9 mouse cellular contexts compared by ENCODE assay signal in genomic region chr10:43706001-43706988, GRCm38 (mm10).
A peak's percentile ranks its signal among the peaks of the same experiment; 100 is the strongest.
DNase-seq lines count a peak whose midpoint lies in the region; ATAC-seq and TF ChIP-seq lines count a peak whose summit lies in the region.
"Had no signal": no experiment of that assay in that cellular context is flagged by ENCODE, and none has a peak within 500 bp of the region (broad histone marks: within the 10 kb centered on the region; RNA-seq: fewer than 3 reads in every experiment).

No protein-coding gene starts in this region.

- H3K36me3 ChIP-seq in heart, embryonic 15.5 days, result no peaks in the 10 kb centered on the region
- H3K36me3 ChIP-seq in CH12.LX (replicated peaks in 1 of 2; ENCODE audit: control insufficient read depth in 1 of 2, insufficient read depth in 1 of 2, low read length in 1 of 2), result peaks cover 0 to 8% of the 10 kb centered on the region in 2 experiments
- H3K36me3 ChIP-seq in kidney, adult 2 months (ENCODE audit: control insufficient read depth, insufficient read depth, low read length), result no peaks in the 10 kb centered on the region

- dilution Hi-C loops in CH12.LX (cut with MboI; ENCODE audit: extremely low pct_ligation_motif_present, extremely low pct_unique_long_range_greater_than_20kb, low sequenced_read_pairs), result no loop called here

- H3K9me3 ChIP-seq in heart, embryonic 15.5 days (replicated peaks), result no peaks in the 10 kb centered on the region
- no peaks in the 10 kb centered on the region for H3K9me3 ChIP-seq in CH12.LX (replicated peaks; ENCODE audit: low read length)

- H3K27me3 ChIP-seq in heart, embryonic 15.5 days, result no peaks in the 10 kb centered on the region
- no peaks in the 10 kb centered on the region for H3K27me3 ChIP-seq in CH12.LX (replicated peaks)
- no peaks in the 10 kb centered on the region for H3K27me3 ChIP-seq in kidney, adult 2 months (replicated peaks; ENCODE audit: control insufficient read depth, insufficient read depth, low read length)

- no peaks in the 10 kb centered on the region for H3K4me1 ChIP-seq in heart, embryonic 15.5 days (replicated peaks)
- peaks cover 25 to 72% of the 10 kb centered on the region in 2 experiments for H3K4me1 ChIP-seq in CH12.LX (ENCODE audit: control insufficient read depth in 1 of 2, insufficient read depth in 2 of 2)
- H3K4me1 ChIP-seq in kidney, adult 2 months (ENCODE audit: control insufficient read depth, insufficient read depth, low read length), result peaks cover 10% of the 10 kb centered on the region; the same call in 1 of the 2 replicates

- H3K9ac ChIP-seq in heart, embryonic 15.5 days, result no peak overlapping the region
- peak overlapping the region; percentile 86 for H3K9ac ChIP-seq in CH12.LX (ENCODE audit: insufficient read depth, low read depth)

- in situ Hi-C loops in CH12.LX (cut with MboI; ENCODE audit: low pct_ligation_motif_present, low pct_unique_long_range_greater_than_20kb, low sequenced_read_pairs), result no loop called here

- DNase-seq in heart, adult 11 months, result no peak
- peak; percentile 88 for DNase-seq in CH12.LX (ENCODE audit: extremely low read depth)
- peak; percentile 62 for DNase-seq in kidney, adult 2 months
- no peak for DNase-seq in cerebellum, adult 18-20 months
- DNase-seq in adrenal gland, adult 18-20 months (ENCODE audit: low spot score in 2 of 2), result no peak
- DNase-seq in retina, embryonic 14.5 days (ENCODE audit: low spot score), result no peak
- DNase-seq: left cerebral cortex, postnatal 4 days had no signal

- peak in 1 of 2 experiments; percentile 69; a peak in 2 of 4 replicates for TF ChIP-seq CTCF in CH12.LX (conservative IDR thresholded peaks at IDR 0.05 in 1 of 2, IDR thresholded peaks at IDR 0.05 in 1 of 2; ENCODE audit: low read depth in 2 of 2, low read length in 2 of 2)
- 0 out of 2 replicates have a peak, but pooled peaks have one; percentile 23 for TF ChIP-seq CTCF in kidney, adult 2 months (conservative IDR thresholded peaks at IDR 0.05; ENCODE audit: insufficient read depth, insufficient read length, low read depth, low read length)

- H3K4me2 ChIP-seq in heart, embryonic 15.5 days, result peak overlapping the region; percentile 35; the same call in 1 of the 2 replicates
- H3K4me2 ChIP-seq in CH12.LX (ENCODE audit: insufficient read depth, low read depth, poor library complexity, severe bottlenecking), result peak overlapping the region; percentile 94

- H3K79me2 ChIP-seq in CH12.LX (replicated peaks; ENCODE audit: control insufficient read depth, extremely low read depth, insufficient read depth, poor library complexity, severe bottlenecking), result no peaks in the 10 kb centered on the region; the same call in 1 of the 2 replicates

- WGBS in heart, embryonic 15.5 days, result 54% methylated on average over 17 of the region's 17 CpGs
- 45% methylated on average over 17 of the region's 17 CpGs for WGBS in kidney, adult 2 months

- peak; percentile 63; the same call in 1 of the 2 replicates for TF ChIP-seq POLR2A in CH12.LX (IDR thresholded peaks at IDR 0.05; ENCODE audit: low read depth, low read length)
- TF ChIP-seq POLR2A in kidney, adult 2 months (IDR thresholded peaks at IDR 0.05; ENCODE audit: low read depth, low read length), result no peak

- peak; percentile 59 for TF ChIP-seq EP300 in CH12.LX (IDR thresholded peaks at IDR 0.05; ENCODE audit: low read length)

- ATAC-seq in heart, embryonic 15.5 days (replicated peaks; ENCODE audit: insufficient number of reproducible peaks, insufficient read depth, low FRiP score, low read depth), result no peak
- ATAC-seq in neutrophil, adult 5-6 weeks (ENCODE audit: extremely low read depth, insufficient number of reproducible peaks, low FRiP score, poor library complexity, severe bottlenecking), result peak; percentile 42

- no peak overlapping the region for H3K4me3 ChIP-seq in heart, embryonic 15.5 days
- H3K4me3 ChIP-seq in CH12.LX (replicated peaks in 1 of 3; ENCODE audit: low read depth in 2 of 3, low read length in 2 of 3, poor library complexity in 1 of 3), result peak overlapping the region; percentile 49 to 71 (median 61)
- H3K4me3 ChIP-seq in kidney, adult 2 months (ENCODE audit: insufficient read depth, low read depth, low read length), result no peak overlapping the region

- TF ChIP-seq RAD21 in CH12.LX (IDR thresholded peaks at IDR 0.05; ENCODE audit: low read depth, low read length), result peak; percentile 38

- H3K27ac ChIP-seq in heart, embryonic 15.5 days, result no peak overlapping the region
- peak overlapping the region; percentile 90 for H3K27ac ChIP-seq in CH12.LX (ENCODE audit: insufficient read depth, low read depth)
- H3K27ac ChIP-seq in kidney, adult 2 months (ENCODE audit: insufficient read depth, low read depth, low read length), result peak overlapping the region; percentile 56; the same call in 1 of the 2 replicates

TF ChIP-seq in CH12.LX, 34 proteins besides CTCF, POLR2A, EP300 and RAD21:
- TF ChIP-seq IRF4 (IDR thresholded peaks at IDR 0.05; ENCODE audit: low read depth, low read length) (peak; percentile 61), ZMIZ1 (IDR thresholded peaks at IDR 0.05; ENCODE audit: low read depth, low read length) (peak; percentile 78; the same call in 1 of the 2 replicates), ETS1 (conservative IDR thresholded peaks at IDR 0.05; ENCODE audit: low read depth, low read length) (peak; percentile 55), CHD2 (IDR thresholded peaks at IDR 0.05; ENCODE audit: low read length) (peak; percentile 69), ZC3H11A (IDR thresholded peaks at IDR 0.05; ENCODE audit: low read depth, low read length) (no peak), CHD1 (IDR thresholded peaks at IDR 0.05; ENCODE audit: low read depth, low read length) (peak; percentile 72), E2F4 (IDR thresholded peaks at IDR 0.05; ENCODE audit: insufficient replicate concordance, low read depth, low read length) (0 out of 2 replicates have a peak, but pooled peaks have one; percentile 3), MXI1 (IDR thresholded peaks at IDR 0.05; ENCODE audit: low read depth, low read length) (peak; percentile 20; the same call in 1 of the 2 replicates), TCF12 (IDR thresholded peaks at IDR 0.05; ENCODE audit: low read depth, low read length) (peak; percentile 58; the same call in 1 of the 2 replicates), MAX (IDR thresholded peaks at IDR 0.05; ENCODE audit: low read length) (peak; percentile 69), SIN3A (IDR thresholded peaks at IDR 0.05; ENCODE audit: low read length) (peak; percentile 65; the same call in 1 of the 2 replicates), BHLHE40 (IDR thresholded peaks at IDR 0.05; ENCODE audit: low read depth, low read length) (peak; percentile 41; the same call in 1 of the 2 replicates), TBP (conservative IDR thresholded peaks at IDR 0.05; ENCODE audit: low read depth, low read length) (0 out of 2 replicates have a peak, but pooled peaks have one; percentile 69), SMC3 (IDR thresholded peaks at IDR 0.05; ENCODE audit: low read depth, low read length) (peak; percentile 53), USF2 (conservative IDR thresholded peaks at IDR 0.05; ENCODE audit: low read depth, low read length) (no peak), KAT2A (IDR thresholded peaks at IDR 0.05; ENCODE audit: insufficient replicate concordance, low read length) (0 out of 2 replicates have a peak, but pooled peaks have one; percentile 12), ZKSCAN1 (IDR thresholded peaks at IDR 0.05; ENCODE audit: borderline replicate concordance, low read depth, low read length) (no peak), USF1 (IDR thresholded peaks at IDR 0.05; ENCODE audit: low read depth, low read length) (no peak), RCOR1 (conservative IDR thresholded peaks at IDR 0.05; ENCODE audit: low read depth, low read length) (peak; percentile 89; the same call in 1 of the 2 replicates), UBTF (IDR thresholded peaks at IDR 0.05; ENCODE audit: low read depth, low read length) (0 out of 2 replicates have a peak, but pooled peaks have one; percentile 53), ELF1 (IDR thresholded peaks at IDR 0.05; ENCODE audit: low read depth, low read length) (peak; percentile 40; the same call in 1 of the 2 replicates)

Comparison
In these comparisons a context has a peak if more than half of its experiments do, and no peak if none do; other contexts are left out.
1. H3K4me3 ChIP-seq: peak in CH12.LX (3 of 3); none in heart, embryonic 15.5 days (single experiment) and kidney, adult 2 months (single experiment).
2. DNase-seq: peak in CH12.LX (single experiment) and kidney, adult 2 months (single experiment); none in heart, adult 11 months (single experiment), cerebellum, adult 18-20 months (0 of 2), adrenal gland, adult 18-20 months (0 of 2) and retina, embryonic 14.5 days (single experiment).